Mouse (Mus musculus) lung, adult 2 months (tissue): Measurements from ENCODE around the gene Ptov1. TPM values are rescaled to one million over a fixed set of nuclear protein-coding genes. Genes with fewer than 3 reads are reported as not detected.

Source experiments
- DNase-seq: peaks from one replicate; pipeline ENCODE4 v3.0.0; 2022
- H3K4me1 ChIP-seq: fragments of 200-500 bp; 2 replicates; pipeline ENCODE4 v1.6.1; 2011; ENCODE audit warnings: low read length; ENCODE audit not compliant: control insufficient read depth, insufficient read depth
- H3K4me3 ChIP-seq: fragments of 200-500 bp; replicated peaks from 2 replicates; pipeline ENCODE3; 2011; ENCODE audit warnings: low read depth, mild to moderate bottlenecking, control low read depth, low read length; ENCODE audit errors: extremely low read depth
- CTCF ChIP-seq: fragments of 200-500 bp; IDR thresholded peaks from 2 replicates; pipeline ENCODE4 v1.5.1; 2011; ENCODE audit warnings: mild to moderate bottlenecking, low read length, control low read depth; ENCODE audit not compliant: insufficient read depth
- POLR2A ChIP-seq: fragments of 200-500 bp; IDR thresholded peaks from 2 replicates; pipeline ENCODE4 v1.6.1; 2011; ENCODE audit warnings: low read depth, mild to moderate bottlenecking, control low read depth, low read length, borderline replicate concordance; ENCODE audit errors: extremely low read depth
- WGBS: fragments of 180-500 bp; shearing (Covaris S2); methylation state at CpG from one replicate; pipeline ENCODE4 v1.1.7; 2018; 5-methylcytosine and 5-hydroxymethylcytosine counted together
- polyA plus RNA-seq: library from polyadenylated mRNA; depleted of rRNA; stranded (reverse); fragments of >200 nt; gene quantifications from 2 replicates; pipeline ENCODE4 v1.2.3, GENCODE M21; 2012

Ptov1 gene
- polyA plus RNA-seq, 1 experiment: 280 TPM

DNA sequence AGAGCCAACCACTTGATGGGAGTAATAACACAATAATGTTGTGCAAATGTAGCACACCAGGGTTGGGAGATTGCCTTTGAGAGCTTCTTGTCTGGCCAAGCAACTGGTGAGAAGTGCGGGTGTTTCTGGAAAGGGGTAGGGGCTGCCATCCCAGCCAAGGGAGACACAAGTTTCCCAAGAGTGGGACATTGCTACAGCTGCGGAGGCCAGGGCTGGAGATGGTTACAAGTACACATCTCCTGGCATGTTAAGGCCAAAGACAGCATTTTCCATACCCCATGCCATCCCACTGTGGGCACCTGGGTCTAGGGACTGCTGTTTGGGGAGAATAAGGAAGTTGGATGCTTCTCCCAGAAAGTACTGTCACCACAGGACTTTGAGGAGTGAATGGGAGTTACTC lies 16.5 kb downstream of the Ptov1 start:
- TF ChIP-seq POLR2A (no peak), CTCF (no peak)
- no peak for DNase-seq
- peaks cover 14% of the 10 kb centered on the region for H3K4me1 ChIP-seq
- WGBS: 87% methylated on average over 2 of the region's 2 CpGs
- no peak overlapping the region for H3K4me3 ChIP-seq

GRCm38 (mm10) chr7:44852259-44853027 lies 17.1 kb downstream of the Ptov1 start:
- Histone ChIP-seq H3K4me3 (no peak overlapping the region), H3K4me1 (peaks cover 15% of the 10 kb centered on the region)
- WGBS: 89% methylated on average over 36 of the region's 36 CpGs
- TF ChIP-seq CTCF (no peak), POLR2A (no peak)
- DNase-seq: no peak

- DNase-seq: no peak
- H3K4me1 ChIP-seq: peaks cover 15% of the 10 kb centered on the region
- WGBS: 92% methylated on average over 12 of the region's 12 CpGs
- H3K4me3 ChIP-seq: no peak overlapping the region
- TF ChIP-seq CTCF (no peak), POLR2A (no peak)
Measured at GRCm38 (mm10) chr7:44851625-44852234, 17.9 kb downstream of the Ptov1 start.

DNA sequence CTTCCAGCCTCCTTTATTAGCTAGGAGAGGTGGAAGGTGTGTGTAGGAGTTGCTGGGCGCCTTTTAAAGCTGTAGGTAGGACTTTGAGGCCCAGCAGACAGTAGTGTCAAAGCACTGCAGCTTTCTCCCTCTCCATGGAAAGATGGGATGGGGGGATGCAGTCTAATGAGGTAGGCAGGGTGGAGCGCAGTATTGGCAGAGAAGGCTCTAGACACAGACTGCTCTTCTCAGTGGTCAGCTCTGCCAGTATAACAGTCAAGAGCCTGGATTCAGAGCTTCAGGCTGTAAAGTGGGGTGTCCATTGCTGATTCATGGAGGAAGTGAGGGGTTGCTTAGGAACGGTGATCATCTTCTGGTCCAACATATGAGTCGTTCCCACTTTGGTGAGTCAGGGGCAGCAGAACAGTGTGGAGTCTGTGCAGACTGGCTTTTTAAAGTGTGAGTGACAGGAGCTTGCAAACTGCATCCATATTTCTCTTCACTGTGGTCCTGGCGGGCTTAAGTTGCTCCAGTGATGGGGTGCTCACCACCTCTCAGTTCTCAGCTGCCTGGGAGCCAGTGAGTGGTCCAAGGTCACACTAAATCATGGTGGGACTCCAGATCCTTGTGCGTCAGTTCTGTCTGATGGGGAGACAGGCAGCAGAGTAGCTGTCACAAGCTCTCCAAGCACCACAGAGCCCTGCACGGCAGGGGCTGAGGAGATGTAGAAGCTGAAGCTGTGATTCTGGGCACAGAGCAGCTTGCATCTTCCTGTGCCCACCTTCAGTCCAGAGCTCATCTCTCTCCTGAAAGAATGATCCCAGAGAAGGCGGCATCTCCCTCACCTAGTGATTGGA lies 18.6 kb downstream of the Ptov1 start:
- peaks cover 15% of the 10 kb centered on the region for H3K4me1 ChIP-seq
- 64% methylated on average over 8 of the region's 8 CpGs for WGBS
- TF ChIP-seq POLR2A: no peak
- TF ChIP-seq CTCF: no peak
- no peak for DNase-seq
- H3K4me3 ChIP-seq: no peak overlapping the region

GRCm38 (mm10) chr7:44850146-44850545 lies 19.4 kb downstream of the Ptov1 start:
- Histone ChIP-seq H3K4me1 (peaks cover 13% of the 10 kb centered on the region), H3K4me3 (peak overlapping the region; percentile 87)
- DNase-seq: peak; percentile 80
- WGBS: under 1% methylated on average over 33 of the region's 33 CpGs
- TF ChIP-seq CTCF (no peak), POLR2A (peak; percentile 76; the same call in 1 of the 2 replicates)

DNA sequence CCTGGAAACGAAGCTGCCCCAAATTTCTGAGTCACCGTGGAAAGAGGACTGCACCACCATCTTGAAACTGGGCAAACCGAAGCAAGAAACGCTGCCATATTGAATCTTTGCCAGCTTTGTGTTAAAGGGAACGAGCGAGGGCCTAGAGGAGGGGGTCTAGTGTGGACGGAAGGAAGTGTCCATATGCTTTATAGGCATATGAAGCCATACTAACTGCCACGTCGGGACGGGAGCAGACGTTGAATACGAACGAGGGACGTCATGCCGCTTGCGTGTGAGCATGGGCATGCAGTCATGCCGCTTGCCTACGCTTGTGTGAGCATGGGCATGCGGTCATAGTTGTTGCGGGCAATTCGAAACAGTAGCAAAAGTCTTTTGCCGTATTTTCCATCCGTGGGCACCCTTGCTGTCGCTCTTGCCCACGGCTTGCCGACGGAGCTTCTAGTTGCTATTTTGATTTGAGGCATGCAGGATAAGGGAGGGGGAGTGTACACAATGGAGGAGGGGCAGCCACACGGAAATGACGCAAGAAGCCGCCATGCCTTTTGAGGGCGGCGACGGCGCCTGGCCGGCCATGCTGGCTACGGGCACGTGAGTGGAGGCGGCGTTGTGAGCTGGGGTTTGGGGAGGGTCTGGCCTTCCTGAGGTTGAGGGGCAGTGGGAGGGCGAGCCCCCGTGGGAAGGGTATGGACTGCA lies 20.0 kb downstream of the Ptov1 start:
- Histone ChIP-seq H3K4me1 (peaks cover 11% of the 10 kb centered on the region), H3K4me3 (peak overlapping the region; percentile 87)
- TF ChIP-seq CTCF: no peak
- peak; percentile 60; the same call in 1 of the 2 replicates for TF ChIP-seq POLR2A
- under 1% methylated on average over 41 of the region's 41 CpGs for WGBS
- peak; percentile 91 for DNase-seq

- peak; percentile 99 for DNase-seq
- WGBS: under 1% methylated on average over 54 of the region's 54 CpGs
- TF ChIP-seq CTCF: no peak
- TF ChIP-seq POLR2A: peak; percentile 92; the same call in 1 of the 2 replicates
- peaks cover 11% of the 10 kb centered on the region for H3K4me1 ChIP-seq
- peak within 1 kb of the TSS; percentile 93 for H3K4me3 ChIP-seq
Measured at GRCm38 (mm10) chr7:44848561-44849415, 20.8 kb downstream of the Ptov1 start, which contains the start of the genes Akt1s1 and Tbc1d17. Gene Akt1s1, plus strand, starts transcription at chr7:44848991. Gene Tbc1d17, minus strand, starts transcription at chr7:44849079.

DNA sequence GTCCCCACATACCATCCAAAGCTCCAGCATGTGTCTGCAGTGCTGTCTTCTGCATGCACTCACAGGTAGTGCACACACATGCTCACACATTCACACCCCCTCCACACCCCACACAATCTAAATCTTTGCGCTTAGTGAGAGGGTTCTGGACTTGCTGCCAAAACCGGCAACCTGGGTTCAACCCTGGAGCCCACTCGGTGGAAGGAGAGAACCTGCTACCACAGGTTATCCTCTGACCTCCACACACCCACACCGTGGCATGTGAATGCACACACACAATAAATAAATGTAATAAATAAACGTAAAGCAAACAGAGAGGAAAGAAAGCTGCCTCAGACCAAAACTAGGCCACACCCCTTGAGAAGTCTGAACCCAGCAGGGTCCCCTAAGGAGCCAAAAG lies 21.8 kb downstream of the Ptov1 start:
- TF ChIP-seq POLR2A: no peak
- no peak for TF ChIP-seq CTCF
- DNase-seq: no peak
- Histone ChIP-seq H3K4me1 (peaks cover 11% of the 10 kb centered on the region), H3K4me3 (no peak overlapping the region)
- 67% methylated on average over 5 of the region's 5 CpGs for WGBS

- DNase-seq: no peak
- Histone ChIP-seq H3K4me3 (no peak overlapping the region), H3K4me1 (peaks cover 11% of the 10 kb centered on the region)
- no peak for TF ChIP-seq POLR2A
- TF ChIP-seq CTCF: no peak
- WGBS: 90% methylated on average over 7 of the region's 7 CpGs
Measured at GRCm38 (mm10) chr7:44846804-44847203, 22.8 kb downstream of the Ptov1 start.
